Mouse (Mus musculus) MEL (cell line): Measurements from ENCODE around the gene Gpr82. TPM values are rescaled to one million over a fixed set of nuclear protein-coding genes. Genes with fewer than 3 reads are reported as not detected.

Experiments
- DNase-seq: peaks from one replicate; pipeline ENCODE4 v3.0.0; 2011; ENCODE audit warnings: low read depth, low spot score
- H3K27ac ChIP-seq: 2 replicates; pipeline ENCODE4 v1.5.1; 2012; ENCODE audit warnings: low read depth, mild to moderate bottlenecking, control low read depth, low read length, moderate library complexity; ENCODE audit not compliant: control insufficient read depth
- H3K27me3 ChIP-seq, 2 experiments: fragments of 150-350 bp in 1 of 2; sonication (generic) in 1 of 2; 2 replicates each; pipeline ENCODE4 v1.6.1; 2012; ENCODE audit warnings: low read length in 2 of 2, mild to moderate bottlenecking in 2 of 2, improper control_type of control experiment in 1 of 2, moderate library complexity in 1 of 2; ENCODE audit not compliant: insufficient read depth in 2 of 2, control insufficient read depth in 1 of 2
- H3K36me3 ChIP-seq, 2 experiments: 2 replicates each; pipeline ENCODE4 v1.6.1; 2012 to 2014; ENCODE audit warnings: low read length in 2 of 2, improper control_type of control experiment in 1 of 2, inconsistent platforms in 1 of 2, mild to moderate bottlenecking in 1 of 2; ENCODE audit not compliant: insufficient read depth in 2 of 2, control insufficient read depth in 1 of 2
- H3K4me1 ChIP-seq, 2 experiments: fragments of 150-350 bp in 1 of 2; sonication (generic) in 1 of 2; 2 replicates each; pipeline ENCODE4 v1.6.1; 2012; ENCODE audit warnings: low read length in 2 of 2, improper control_type of control experiment in 1 of 2, mild to moderate bottlenecking in 1 of 2; ENCODE audit not compliant: insufficient read depth in 2 of 2, control insufficient read depth in 1 of 2
- H3K4me3 ChIP-seq, 2 experiments: fragments of 150-350 bp in 1 of 2; sonication (generic) in 1 of 2; 2 replicates each; pipeline ENCODE4 v1.5.1; 2012; ENCODE audit warnings: low read depth in 2 of 2, low read length in 2 of 2, mild to moderate bottlenecking in 2 of 2, moderate library complexity in 2 of 2, control low read depth in 1 of 2, improper control_type of control experiment in 1 of 2; ENCODE audit not compliant: control insufficient read depth in 1 of 2, insufficient read depth in 1 of 2
- H3K79me2 ChIP-seq: 2 replicates; pipeline ENCODE4 v1.6.1; 2012; ENCODE audit warnings: mild to moderate bottlenecking, low read length, moderate library complexity; ENCODE audit not compliant: control insufficient read depth, poor library complexity, insufficient read depth
- H3K9ac ChIP-seq: 2 replicates; pipeline ENCODE4 v1.6.1; 2012; ENCODE audit warnings: low read depth, mild to moderate bottlenecking, control low read depth, low read length, moderate library complexity; ENCODE audit not compliant: control insufficient read depth, poor library complexity, severe bottlenecking
- H3K9me3 ChIP-seq: fragments of 150-350 bp; sonication (generic); replicated peaks from 2 replicates; pipeline ENCODE4 v1.6.1; 2012; ENCODE audit warnings: mild to moderate bottlenecking, low read length, improper control_type of control experiment, moderate library complexity; ENCODE audit not compliant: insufficient read depth
- BHLHE40 ChIP-seq: IDR thresholded peaks from 2 replicates; pipeline ENCODE4 v1.6.1; 2012; ENCODE audit warnings: low read depth, mild to moderate bottlenecking, inconsistent platforms, low read length, improper control_type of control experiment, borderline replicate concordance
- CHD2 ChIP-seq: IDR thresholded peaks from 2 replicates; pipeline ENCODE4 v1.6.1; 2011; ENCODE audit warnings: low read length, improper control_type of control experiment
- CTCF ChIP-seq, 3 experiments: IDR thresholded peaks in 2 of 3; conservative IDR thresholded peaks in 1 of 3; 2 replicates each; pipeline ENCODE4 v1.5.1; 2011 to 2012; ENCODE audit warnings: low read length in 3 of 3, low read depth in 2 of 3, mild to moderate bottlenecking in 2 of 3, improper control_type of control experiment in 1 of 3, inconsistent platforms in 1 of 3, mixed read lengths in 1 of 3, moderate library complexity in 1 of 3; ENCODE audit not compliant: control insufficient read depth in 1 of 3, insufficient read depth in 1 of 3, poor library complexity in 1 of 3, severe bottlenecking in 1 of 3
- E2F4 ChIP-seq: IDR thresholded peaks from 2 replicates; pipeline ENCODE4 v1.6.1; 2011; ENCODE audit warnings: low read depth, low read length, improper control_type of control experiment, borderline replicate concordance
- ELF1 ChIP-seq: IDR thresholded peaks from 2 replicates; pipeline ENCODE4 v1.6.1; 2014; ENCODE audit warnings: low read depth, mild to moderate bottlenecking, inconsistent platforms, low read length, improper control_type of control experiment, moderate library complexity
- EP300 ChIP-seq, 2 experiments: IDR thresholded peaks; 2 replicates each; pipeline ENCODE4 v1.6.1; 2011; ENCODE audit warnings: improper control_type of control experiment in 2 of 2, low read length in 2 of 2, low read depth in 1 of 2, mild to moderate bottlenecking in 1 of 2
- ETS1 ChIP-seq: IDR thresholded peaks from 2 replicates; pipeline ENCODE4 v1.6.1; 2012; ENCODE audit warnings: low read depth, mild to moderate bottlenecking, inconsistent platforms, low read length, improper control_type of control experiment, moderate library complexity
- GATA1 ChIP-seq: IDR thresholded peaks from 2 replicates; pipeline ENCODE4 v1.6.1; 2011; ENCODE audit warnings: low read depth, low read length, improper control_type of control experiment
- HCFC1 ChIP-seq: IDR thresholded peaks from 2 replicates; pipeline ENCODE4 v1.6.1; 2012; ENCODE audit warnings: low read depth, mild to moderate bottlenecking, inconsistent platforms, low read length, improper control_type of control experiment, moderate library complexity
- JUND ChIP-seq: IDR thresholded peaks from 2 replicates; pipeline ENCODE4 v1.6.1; 2011; ENCODE audit warnings: low read depth, mild to moderate bottlenecking, improper control_type of control experiment, low read length
- KAT2A ChIP-seq: conservative IDR thresholded peaks from 2 replicates; pipeline ENCODE4 v1.6.1; 2012; ENCODE audit warnings: low read depth, low read length, improper control_type of control experiment, inconsistent platforms
- MAFK ChIP-seq: IDR thresholded peaks from 2 replicates; pipeline ENCODE4 v1.6.1; 2011; ENCODE audit warnings: low read depth, mild to moderate bottlenecking, low read length, improper control_type of control experiment, borderline replicate concordance
- MAX ChIP-seq: IDR thresholded peaks from 2 replicates; pipeline ENCODE4 v1.6.1; 2011; ENCODE audit warnings: low read length, improper control_type of control experiment
- MAZ ChIP-seq: IDR thresholded peaks from 2 replicates; pipeline ENCODE4 v1.6.1; 2012; ENCODE audit warnings: low read depth, mild to moderate bottlenecking, inconsistent platforms, low read length, improper control_type of control experiment
- MXI1 ChIP-seq: IDR thresholded peaks from 2 replicates; pipeline ENCODE4 v1.6.1; 2011; ENCODE audit warnings: mild to moderate bottlenecking, low read depth, low read length, improper control_type of control experiment
- MYC ChIP-seq: IDR thresholded peaks from 2 replicates; pipeline ENCODE4 v1.6.1; 2011; ENCODE audit warnings: low read depth, mild to moderate bottlenecking, low read length, improper control_type of control experiment, moderate library complexity
- NELFE ChIP-seq: IDR thresholded peaks from 2 replicates; pipeline ENCODE4 v1.6.1; 2011; ENCODE audit warnings: low read depth, low read length, improper control_type of control experiment
- NRF1 ChIP-seq: IDR thresholded peaks from 2 replicates; pipeline ENCODE4 v1.6.1; 2014; ENCODE audit warnings: low read depth, mild to moderate bottlenecking, inconsistent platforms, low read length, improper control_type of control experiment, moderate library complexity; ENCODE audit not compliant: poor library complexity, insufficient read depth, severe bottlenecking
- POLR2AphosphoS2 ChIP-seq: IDR thresholded peaks from 2 replicates; pipeline ENCODE4 v1.6.1; 2011; ENCODE audit warnings: low read length, improper control_type of control experiment
- POLR2AphosphoS5 ChIP-seq: IDR thresholded peaks from 2 replicates; pipeline ENCODE4 v1.6.1; 2012; ENCODE audit warnings: low read depth, borderline replicate concordance, mild to moderate bottlenecking, inconsistent platforms, low read length, moderate library complexity, mixed read lengths
- RCOR1 ChIP-seq: IDR thresholded peaks from 2 replicates; pipeline ENCODE4 v1.6.1; 2012; ENCODE audit warnings: low read depth, mild to moderate bottlenecking, inconsistent platforms, low read length, improper control_type of control experiment
- SIN3A ChIP-seq: IDR thresholded peaks from 2 replicates; pipeline ENCODE4 v1.6.1; 2012; ENCODE audit warnings: low read length, improper control_type of control experiment, inconsistent platforms
- SMC3 ChIP-seq: IDR thresholded peaks from 2 replicates; pipeline ENCODE4 v1.6.1; 2011; ENCODE audit warnings: low read depth, low read length, improper control_type of control experiment
- TAL1 ChIP-seq: IDR thresholded peaks from 2 replicates; pipeline ENCODE4 v1.6.1; 2012; ENCODE audit warnings: mild to moderate bottlenecking, inconsistent platforms, low read length, moderate library complexity, mixed read lengths
- TBP ChIP-seq: IDR thresholded peaks from 2 replicates; pipeline ENCODE4 v1.8.0; 2011; ENCODE audit warnings: low read depth, low read length, improper control_type of control experiment
- TCF12 ChIP-seq: IDR thresholded peaks from 2 replicates; pipeline ENCODE4 v1.6.1; 2014; ENCODE audit warnings: low read depth, mild to moderate bottlenecking, inconsistent platforms, low read length, improper control_type of control experiment, moderate library complexity
- UBTF ChIP-seq: IDR thresholded peaks from 2 replicates; pipeline ENCODE4 v1.6.1; 2012; ENCODE audit warnings: low read depth, mild to moderate bottlenecking, inconsistent platforms, low read length, improper control_type of control experiment, moderate library complexity, borderline replicate concordance; ENCODE audit not compliant: insufficient read depth
- USF1 ChIP-seq: IDR thresholded peaks from 2 replicates; pipeline ENCODE4 v1.6.1; 2014; ENCODE audit warnings: low read depth, mild to moderate bottlenecking, inconsistent platforms, low read length, improper control_type of control experiment, moderate library complexity
- USF2 ChIP-seq, 2 experiments: IDR thresholded peaks; 2 replicates each; pipeline ENCODE4 v1.6.1; 2011 to 2012; ENCODE audit warnings: improper control_type of control experiment in 2 of 2, low read length in 2 of 2, borderline replicate concordance in 1 of 2, inconsistent platforms in 1 of 2, low read depth in 1 of 2, mild to moderate bottlenecking in 1 of 2; ENCODE audit not compliant: insufficient read depth in 1 of 2
- ZKSCAN1 ChIP-seq: IDR thresholded peaks from 2 replicates; pipeline ENCODE4 v1.6.1; 2012; ENCODE audit warnings: low read depth, mild to moderate bottlenecking, inconsistent platforms, low read length, improper control_type of control experiment, moderate library complexity
- ZNF384 ChIP-seq: IDR thresholded peaks from 2 replicates; pipeline ENCODE4 v1.6.1; 2012; ENCODE audit warnings: low read depth, mild to moderate bottlenecking, inconsistent platforms, low read length, improper control_type of control experiment
- polyA plus RNA-seq, 2 experiments: library from polyadenylated mRNA; stranded (reverse) in 1 of 2; unstranded in 1 of 2; fragments of >175 nt in 1 of 2; fragments of >200 nt in 1 of 2; gene quantifications; 2 replicates each; pipeline versions ENCODE4 v1.2.1 to v1.2.4; 2012; ENCODE audit warnings: low replicate concordance in 2 of 2, low read depth in 1 of 2; ENCODE audit not compliant: insufficient read length in 2 of 2, insufficient read depth in 1 of 2, missing spikeins in 1 of 2
- total RNA-seq: library from RNA; depleted of rRNA; stranded (reverse); fragments of 300-350 nt; gene quantifications from 2 replicates; pipeline ENCODE4 v1.2.3, GENCODE M21; 2012

The Gpr82 gene
- total and polyA plus RNA-seq, 3 experiments, result 0.06 to 0.12 TPM; not detected in 1

- DNase-seq, result peak; percentile 68
- Histone ChIP-seq H3K4me1 (peaks cover 10 to 24% of the 10 kb centered on the region in 2 experiments), H3K4me3 (no peak overlapping the region), H3K9me3 (no peaks in the 10 kb centered on the region), H3K9ac (no peak overlapping the region), H3K36me3 (peaks cover 0 to 36% of the 10 kb centered on the region in 2 experiments; a peak in 2 of 4 replicates), H3K27me3 (no peaks in the 10 kb centered on the region), H3K79me2 (no peaks in the 10 kb centered on the region), H3K27ac (peak overlapping the region; percentile 28; the same call in 1 of the 2 replicates)
- TF ChIP-seq RCOR1 (peak; percentile 31; the same call in 1 of the 2 replicates), ETS1 (no peak), ELF1 (peak; percentile 69), EP300 (IDR thresholded peaks at IDR 0.05; ENCODE audit: low read depth in 1 of 2, low read length in 2 of 2) (0 out of 4 replicates have a peak, but pooled peaks have one; percentile 8 to 16)
These were observed 24.8 kb upstream of the Gpr82 start for GRCm38 (mm10) chrX:13636398-13636797.

GRCm38 (mm10) chrX:13638894-13639293, 22.3 kb upstream of the Gpr82 start:
- peaks cover 0 to 31% of the 10 kb centered on the region in 2 experiments; a peak in 2 of 4 replicates for H3K36me3 ChIP-seq
- peaks cover 8 to 22% of the 10 kb centered on the region in 2 experiments for H3K4me1 ChIP-seq
- no peak overlapping the region for H3K4me3 ChIP-seq
- no peaks in the 10 kb centered on the region for H3K9me3 ChIP-seq
- peak; percentile 53 for DNase-seq
- no peak overlapping the region for H3K9ac ChIP-seq
- H3K79me2 ChIP-seq, result no peaks in the 10 kb centered on the region
- H3K27me3 ChIP-seq, result no peaks in the 10 kb centered on the region
- peak overlapping the region; percentile 39; the same call in 1 of the 2 replicates for H3K27ac ChIP-seq
- TF ChIP-seq EP300 (IDR thresholded peaks at IDR 0.05; ENCODE audit: low read depth in 1 of 2, low read length in 2 of 2) (peak in 1 of 2 experiments; percentile 37; a peak in 2 of 4 replicates), RCOR1 (peak; percentile 71; the same call in 1 of the 2 replicates), HCFC1 (no peak), TBP (no peak), KAT2A (no peak), CTCF (IDR thresholded peaks at IDR 0.05 in 2 of 3, conservative IDR thresholded peaks at IDR 0.05 in 1 of 3; ENCODE audit: control insufficient read depth in 1 of 3, insufficient read depth in 1 of 3, low read depth in 2 of 3, low read length in 3 of 3, poor library complexity in 1 of 3, severe bottlenecking in 1 of 3) (no peak), SIN3A (peak; percentile 36; the same call in 1 of the 2 replicates), BHLHE40 (no peak), JUND (no peak), GATA1 (peak; percentile 67), E2F4 (no peak), ETS1 (peak; percentile 74), MXI1 (peak; percentile 34; the same call in 1 of the 2 replicates), MYC (no peak), MAFK (no peak), CHD2 (no peak), MAX (no peak), UBTF (no peak), ZNF384 (no peak), MAZ (no peak), ZKSCAN1 (no peak), USF2 (IDR thresholded peaks at IDR 0.05; ENCODE audit: borderline replicate concordance in 1 of 2, insufficient read depth in 1 of 2, low read depth in 1 of 2, low read length in 2 of 2) (no peak), TAL1 (no peak), SMC3 (no peak), POLR2AphosphoS5 (no peak), TCF12 (no peak; the same call in 1 of the 2 replicates), USF1 (no peak), NRF1 (no peak), POLR2AphosphoS2 (no peak), NELFE (no peak)
